Mouse (Mus musculus): Measurements from ENCODE around the gene Ppp4r4. TPM values are rescaled to one million over a fixed set of nuclear protein-coding genes. Genes with fewer than 3 reads are reported as not detected.
"Not testable (repeated sequence)": the region's sequence is repeated elsewhere in the genome, so short reads cannot be mapped to it uniquely, and the experiment has no call there.

Gene Ppp4r4
- polyA plus RNA-seq (2015; fragmentation: Nextera tagmentation; extraction: Ambion mirVana), result 1.2 and 1.3 TPM in 2 replicates

- H3K4me1 ChIP-seq (replicated peaks), result peaks cover 6% of the 10 kb centered on the region
- under 1% methylated on average over 71 of the region's 74 CpGs for WGBS
- H3K4me2 ChIP-seq (replicated peaks), result peak within 1 kb of the TSS; percentile 96
- no peak within 1 kb of the TSS for H3K27ac ChIP-seq
- H3K27me3 ChIP-seq (replicated peaks), result peaks cover 7% of the 10 kb centered on the region; the same call in 1 of the 2 replicates
- no peaks in the 10 kb centered on the region for H3K36me3 ChIP-seq
- peak within 1 kb of the TSS; percentile 56 for H3K4me3 ChIP-seq (replicated peaks)
- H3K9me3 ChIP-seq, result no peaks in the 10 kb centered on the region
- ATAC-seq, result peak; percentile 98
- H3K9ac ChIP-seq, result peak within 1 kb of the TSS; percentile 70
Measured at GRCm38 (mm10) chr12:103532020-103532648, at the start of gene Ppp4r4. Gene Ppp4r4, plus strand, starts transcription at chr12:103532283.

- no peak for ATAC-seq
- WGBS, result 86% methylated on average over 2 of the region's 2 CpGs
- no peaks in the 10 kb centered on the region for H3K36me3 ChIP-seq
- H3K4me1 ChIP-seq (replicated peaks), result no peaks in the 10 kb centered on the region
- H3K27me3 ChIP-seq (replicated peaks), result no peaks in the 10 kb centered on the region
- H3K27ac ChIP-seq, result no peak overlapping the region
- no peaks in the 10 kb centered on the region for H3K9me3 ChIP-seq
- no peak overlapping the region for H3K9ac ChIP-seq
- H3K4me2 ChIP-seq (replicated peaks), result no peak overlapping the region
- H3K4me3 ChIP-seq (replicated peaks), result no peak overlapping the region
Measured at GRCm38 (mm10) chr12:103482781-103483180, 49.3 kb upstream of the Ppp4r4 start.

DNA sequence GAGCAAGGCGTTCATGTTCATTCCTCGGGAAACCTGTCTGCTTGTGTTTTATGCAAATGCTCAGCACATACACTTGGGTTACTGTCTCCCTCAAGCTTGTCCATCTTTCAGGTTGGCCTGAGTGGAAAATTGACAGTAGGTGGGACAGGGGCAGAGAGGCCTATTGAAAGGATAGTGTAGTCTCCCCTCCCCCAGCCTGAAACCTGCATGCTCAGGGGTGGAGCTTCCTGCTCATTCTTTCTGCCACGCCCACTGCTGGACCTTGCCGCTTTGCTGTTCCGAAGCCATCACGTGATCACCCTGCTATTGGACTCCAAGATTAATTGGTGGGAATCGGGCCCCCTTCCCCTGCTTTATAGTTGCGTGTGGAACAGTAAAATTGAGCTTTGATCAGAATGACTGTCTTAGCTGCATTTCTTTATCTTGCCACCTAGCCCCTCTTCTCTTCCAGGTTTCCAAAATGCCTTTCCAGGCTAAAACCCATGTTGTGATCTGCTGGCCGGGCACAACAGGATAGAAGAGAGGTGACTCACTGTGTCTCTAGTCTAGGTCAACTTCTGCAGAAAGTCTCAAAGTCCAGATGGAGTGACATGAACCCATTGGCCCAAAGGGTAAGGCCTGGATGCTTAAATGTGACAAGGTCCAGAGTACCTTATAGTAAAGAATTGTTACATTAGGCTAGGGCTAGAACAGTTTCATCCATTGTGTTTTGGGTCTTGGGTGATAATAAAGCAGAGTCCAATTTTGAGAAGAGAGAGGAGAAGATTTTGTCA lies 47.7 kb upstream of the Ppp4r4 start:
- not testable (repeated sequence) for H3K4me1 ChIP-seq (replicated peaks); H3K27ac ChIP-seq; H3K36me3 ChIP-seq; H3K4me3 ChIP-seq (replicated peaks); H3K9me3 ChIP-seq; H3K9ac ChIP-seq; H3K27me3 ChIP-seq (replicated peaks); H3K4me2 ChIP-seq (replicated peaks)
- 56% methylated on average over 9 of the region's 9 CpGs for WGBS
- peak; percentile 76 for ATAC-seq

DNA sequence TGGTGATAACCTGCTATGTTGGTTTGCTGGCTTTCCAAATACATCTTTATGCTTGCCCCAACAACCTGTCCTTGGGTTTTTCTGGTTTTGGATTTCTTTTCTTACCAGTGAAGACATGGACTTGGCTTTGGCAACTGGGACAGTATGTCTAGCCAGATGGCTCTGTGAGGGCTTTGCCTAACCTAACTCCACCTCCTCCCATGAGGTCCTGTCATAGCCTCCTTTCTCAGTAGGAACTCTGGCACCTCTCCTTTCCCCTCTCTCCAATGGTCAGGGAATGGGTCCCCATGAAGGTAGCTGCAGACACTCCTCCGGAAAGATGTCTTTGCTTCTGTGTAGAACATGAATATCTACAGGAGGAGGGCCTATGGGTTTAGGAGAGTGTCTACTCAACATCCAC lies 45.4 kb upstream of the Ppp4r4 start:
- Histone ChIP-seq H3K4me1 (replicated peaks) (no peaks in the 10 kb centered on the region), H3K4me2 (replicated peaks) (no peak overlapping the region), H3K27ac (no peak overlapping the region), H3K4me3 (replicated peaks) (no peak overlapping the region), H3K9ac (no peak overlapping the region), H3K27me3 (replicated peaks) (no peaks in the 10 kb centered on the region), H3K9me3 (no peaks in the 10 kb centered on the region), H3K36me3 (no peaks in the 10 kb centered on the region)
- ATAC-seq, result no peak
- 86% methylated on average over 1 of the region's 1 CpGs for WGBS

- H3K36me3 ChIP-seq, result no peaks in the 10 kb centered on the region
- H3K9me3 ChIP-seq, result no peaks in the 10 kb centered on the region
- no peak overlapping the region for H3K4me3 ChIP-seq (replicated peaks)
- H3K4me2 ChIP-seq (replicated peaks), result no peak overlapping the region
- no peak overlapping the region for H3K27ac ChIP-seq
- H3K9ac ChIP-seq, result no peak overlapping the region
- 59% methylated on average over 4 of the region's 4 CpGs for WGBS
- no peaks in the 10 kb centered on the region for H3K27me3 ChIP-seq (replicated peaks)
- ATAC-seq, result no peak
- H3K4me1 ChIP-seq (replicated peaks), result no peaks in the 10 kb centered on the region
Measured at GRCm38 (mm10) chr12:103487276-103487675, 44.8 kb upstream of the Ppp4r4 start.

DNA sequence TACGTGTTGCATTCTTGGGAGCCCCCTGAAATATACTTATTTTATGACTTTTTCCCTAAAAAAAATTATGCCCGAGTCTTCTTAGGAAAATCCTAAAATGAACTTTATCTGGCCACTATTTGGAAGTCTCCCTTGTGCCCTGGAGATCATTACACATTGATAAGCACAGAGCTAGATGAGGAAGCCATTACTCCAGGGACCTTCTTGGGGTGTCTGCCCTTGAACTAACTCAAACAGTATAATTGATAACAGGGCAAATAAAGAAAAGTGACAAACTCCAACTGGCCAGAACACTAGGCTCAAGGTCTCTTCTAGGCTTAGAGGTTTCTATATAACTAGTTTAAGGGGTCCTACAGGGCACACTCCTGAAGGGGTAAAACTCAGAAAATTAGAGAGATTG lies 44.3 kb upstream of the Ppp4r4 start:
- Histone ChIP-seq H3K4me2 (replicated peaks) (no peak overlapping the region), H3K9me3 (no peaks in the 10 kb centered on the region), H3K4me1 (replicated peaks) (no peaks in the 10 kb centered on the region), H3K27me3 (replicated peaks) (no peaks in the 10 kb centered on the region), H3K4me3 (replicated peaks) (no peak overlapping the region), H3K36me3 (no peaks in the 10 kb centered on the region), H3K9ac (no peak overlapping the region), H3K27ac (no peak overlapping the region)
- WGBS, result 62% methylated on average over 2 of the region's 2 CpGs
- no peak for ATAC-seq

DNA sequence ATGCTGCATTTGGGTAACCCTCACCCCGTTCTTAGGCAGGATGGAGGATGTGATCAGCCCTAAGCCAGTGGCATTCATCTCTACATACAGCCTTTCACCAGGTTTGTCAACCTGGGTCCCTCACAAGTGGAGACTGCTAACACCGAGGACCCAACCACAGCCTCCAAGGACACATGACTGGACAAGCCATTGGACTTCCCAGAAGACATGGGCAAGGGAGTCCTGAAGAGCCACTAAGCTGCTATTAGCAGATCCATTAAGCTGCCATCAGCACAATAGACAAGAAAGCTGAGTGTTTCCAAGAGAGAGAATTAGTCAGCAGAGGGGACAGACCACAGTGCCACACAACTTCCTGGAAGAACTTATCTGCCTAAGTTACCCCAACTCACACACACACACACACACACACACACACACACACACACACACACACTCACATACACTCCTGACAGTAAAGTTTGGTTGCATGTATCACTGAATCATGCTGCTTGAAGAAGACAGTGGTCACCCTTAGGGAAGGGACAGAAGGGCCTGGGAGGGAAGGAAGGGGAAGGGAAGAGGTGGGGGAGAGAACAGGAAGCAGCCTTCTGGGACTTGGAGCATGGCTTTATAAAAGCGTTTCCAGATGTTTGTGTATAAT lies 40.9 kb upstream of the Ppp4r4 start:
- Histone ChIP-seq H3K9me3 (no peaks in the 10 kb centered on the region), H3K36me3 (no peaks in the 10 kb centered on the region), H3K4me1 (replicated peaks) (no peaks in the 10 kb centered on the region), H3K27me3 (replicated peaks) (no peaks in the 10 kb centered on the region), H3K27ac (no peak overlapping the region), H3K4me3 (replicated peaks) (no peak overlapping the region), H3K4me2 (replicated peaks) (no peak overlapping the region), H3K9ac (no peak overlapping the region)
- no peak for ATAC-seq
- 65% methylated on average over 3 of the region's 3 CpGs for WGBS

DNA sequence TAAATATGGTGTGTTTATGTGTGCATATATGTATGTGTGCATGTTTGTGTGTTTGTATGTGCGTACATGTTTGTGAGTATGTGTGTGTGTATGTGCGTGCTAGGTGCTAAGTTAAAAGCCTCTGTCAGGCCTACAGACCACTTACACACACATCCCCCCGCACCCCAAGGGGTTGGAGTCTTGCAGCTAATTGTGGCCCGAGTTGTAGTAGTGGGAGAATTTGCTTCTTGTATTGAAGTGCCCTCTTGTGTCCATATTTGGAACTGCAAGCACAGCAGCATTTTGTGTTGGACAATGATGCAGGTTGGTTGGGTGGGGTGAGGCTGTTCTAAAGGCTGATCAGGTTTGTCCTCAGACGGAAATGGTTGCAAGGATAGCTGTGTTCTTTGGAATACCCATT lies 39.3 kb upstream of the Ppp4r4 start:
- no peaks in the 10 kb centered on the region for H3K4me1 ChIP-seq (replicated peaks)
- H3K9me3 ChIP-seq, result no peaks in the 10 kb centered on the region
- no peak overlapping the region for H3K9ac ChIP-seq
- H3K27me3 ChIP-seq (replicated peaks), result no peaks in the 10 kb centered on the region
- no peak overlapping the region for H3K4me3 ChIP-seq (replicated peaks)
- peak; percentile 60 for ATAC-seq
- no peak overlapping the region for H3K4me2 ChIP-seq (replicated peaks)
- H3K36me3 ChIP-seq, result no peaks in the 10 kb centered on the region
- H3K27ac ChIP-seq, result no peak overlapping the region
- 36% methylated on average over 5 of the region's 5 CpGs for WGBS

- Histone ChIP-seq H3K4me3 (replicated peaks) (no peak overlapping the region), H3K36me3 (no peaks in the 10 kb centered on the region), H3K4me1 (replicated peaks) (no peaks in the 10 kb centered on the region), H3K27me3 (replicated peaks) (no peaks in the 10 kb centered on the region), H3K27ac (no peak overlapping the region), H3K9me3 (no peaks in the 10 kb centered on the region), H3K4me2 (replicated peaks) (no peak overlapping the region), H3K9ac (no peak overlapping the region)
- WGBS, result 23% methylated on average over 6 of the region's 6 CpGs
- ATAC-seq, result no peak
Measured at GRCm38 (mm10) chr12:103494486-103494885, 37.6 kb upstream of the Ppp4r4 start.

- H3K4me3 ChIP-seq (replicated peaks), result no peak overlapping the region
- 77% methylated on average over 5 of the region's 5 CpGs for WGBS
- H3K4me1 ChIP-seq (replicated peaks), result no peaks in the 10 kb centered on the region
- H3K4me2 ChIP-seq (replicated peaks), result no peak overlapping the region
- H3K27me3 ChIP-seq (replicated peaks), result no peaks in the 10 kb centered on the region
- H3K9ac ChIP-seq, result no peak overlapping the region
- no peaks in the 10 kb centered on the region for H3K36me3 ChIP-seq
- no peak overlapping the region for H3K27ac ChIP-seq
- H3K9me3 ChIP-seq, result no peaks in the 10 kb centered on the region
- ATAC-seq, result no peak
Measured at GRCm38 (mm10) chr12:103498768-103499167, 33.3 kb upstream of the Ppp4r4 start.

DNA sequence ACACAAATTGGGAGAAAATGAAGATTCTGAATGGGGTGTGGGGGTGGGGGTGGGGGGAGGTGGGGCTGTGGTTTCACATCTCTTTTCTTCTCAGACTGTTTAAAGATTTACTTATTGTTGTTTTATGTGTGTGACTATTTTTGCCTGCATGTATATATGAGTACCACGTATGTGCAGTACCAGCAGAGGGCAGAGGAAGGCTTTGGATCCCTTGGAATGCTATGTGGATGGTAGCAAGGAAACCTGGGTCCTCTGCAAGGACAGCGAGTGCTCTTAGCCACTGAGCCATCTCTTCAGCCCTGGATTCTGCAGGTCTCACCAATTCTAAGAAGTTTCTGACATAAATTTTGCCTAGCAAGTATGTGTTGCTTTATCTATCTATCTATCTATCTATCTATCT lies 32.8 kb upstream of the Ppp4r4 start:
- ATAC-seq, result no peak
- Histone ChIP-seq H3K27ac (no peak overlapping the region), H3K36me3 (no peaks in the 10 kb centered on the region), H3K9me3 (no peaks in the 10 kb centered on the region), H3K4me2 (replicated peaks) (no peak overlapping the region), H3K9ac (no peak overlapping the region), H3K27me3 (replicated peaks) (no peaks in the 10 kb centered on the region), H3K4me3 (replicated peaks) (no peak overlapping the region), H3K4me1 (replicated peaks) (no peaks in the 10 kb centered on the region)
- 80% methylated on average over 2 of the region's 2 CpGs for WGBS

DNA sequence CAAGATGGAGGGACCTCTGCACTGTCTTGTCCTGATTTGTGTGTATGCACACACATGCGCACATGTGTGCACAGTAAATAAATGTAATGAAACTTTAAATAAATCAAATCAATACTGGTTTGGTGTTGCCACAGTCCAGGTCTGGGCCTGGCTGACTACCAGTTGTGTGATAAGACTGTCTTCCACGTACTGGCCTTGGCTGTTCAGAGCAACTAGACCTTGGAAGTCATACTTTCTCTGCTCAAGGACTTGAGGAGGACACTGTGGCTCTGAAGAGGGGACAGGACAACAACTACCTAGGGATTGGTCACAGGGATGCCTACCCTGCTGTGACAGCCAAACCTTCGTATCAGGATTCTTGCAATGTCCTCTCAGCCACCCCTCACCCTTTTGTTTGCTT lies 28.8 kb upstream of the Ppp4r4 start:
- Histone ChIP-seq H3K27ac (no peak overlapping the region), H3K4me1 (replicated peaks) (no peaks in the 10 kb centered on the region), H3K36me3 (no peaks in the 10 kb centered on the region), H3K9ac (no peak overlapping the region), H3K27me3 (replicated peaks) (no peaks in the 10 kb centered on the region), H3K4me2 (replicated peaks) (no peak overlapping the region), H3K4me3 (replicated peaks) (no peak overlapping the region), H3K9me3 (no peaks in the 10 kb centered on the region)
- 61% methylated on average over 3 of the region's 3 CpGs for WGBS
- no peak for ATAC-seq
